In genomic region chr3:108166486-108167211, GRCm38 (mm10) we compare ENCODE assay signal across 8 mouse cellular contexts. TPM values are rescaled to one million over a fixed set of nuclear protein-coding genes. Genes with fewer than 3 reads are reported as not detected.
DNase-seq lines count a peak whose midpoint lies in the region; ATAC-seq and TF ChIP-seq lines count a peak whose summit lies in the region.

No protein-coding gene starts in this region.

- no peak overlapping the region; the same call in 1 of the 2 replicates for H3K9ac ChIP-seq in embryonic facial prominence, embryonic 11.5 days (replicated peaks; ENCODE audit: low read length)
- H3K9ac ChIP-seq in kidney, postnatal 0 days (ENCODE audit: low read depth, low read length), result no peak overlapping the region
- H3K9ac ChIP-seq in stomach, embryonic 15.5 days, result no peak overlapping the region

- intact Hi-C loops in heart, postnatal 25 days (cut with DNase I), result loop anchor here (5.0 kb wide), 1 partner anchor 91 kb away; the partner anchor contains the start of gene Psma5

- H3K27ac ChIP-seq in embryonic facial prominence, embryonic 11.5 days (replicated peaks; ENCODE audit: low read depth, low read length), result 0 out of 2 replicates have a peak overlapping the region, but pooled peaks have one; percentile 56
- H3K27ac ChIP-seq in heart, embryonic 10.5 days, result peak overlapping the region; percentile 32; the same call in 1 of the 2 replicates
- 0 out of 2 replicates have a peak overlapping the region, but pooled peaks have one; percentile 2 for H3K27ac ChIP-seq in kidney, postnatal 0 days
- peak overlapping the region; percentile 26; the same call in 1 of the 2 replicates for H3K27ac ChIP-seq in stomach, embryonic 15.5 days

- peak; percentile 54 for ATAC-seq in embryonic facial prominence, embryonic 11.5 days (replicated peaks; ENCODE audit: insufficient number of reproducible peaks, low FRiP score, low TSS enrichment, low read depth)
- peak; percentile 70 for ATAC-seq in kidney, postnatal 0 days (replicated peaks; ENCODE audit: low FRiP score, low read depth)
- peak; percentile 72; the same call in 1 of the 2 replicates for ATAC-seq in stomach, embryonic 15.5 days (ENCODE audit: insufficient read depth, low FRiP score, low read depth)

- TF ChIP-seq CTCF in kidney, postnatal 0 days (IDR thresholded peaks at IDR 0.05; ENCODE audit: low read depth), result peak; percentile 57

- no peak overlapping the region for H3K4me3 ChIP-seq in embryonic facial prominence, embryonic 11.5 days (ENCODE audit: low read depth, low read length)
- H3K4me3 ChIP-seq in heart, embryonic 10.5 days, result no peak overlapping the region
- no peak overlapping the region for H3K4me3 ChIP-seq in kidney, postnatal 0 days (replicated peaks; ENCODE audit: low read depth, low read length)
- H3K4me3 ChIP-seq in stomach, embryonic 15.5 days (replicated peaks), result no peak overlapping the region

- peaks cover 16% of the 10 kb centered on the region for H3K4me1 ChIP-seq in embryonic facial prominence, embryonic 11.5 days (ENCODE audit: control insufficient read depth, insufficient read depth, low read length)
- H3K4me1 ChIP-seq in heart, embryonic 10.5 days, result peaks cover 41% of the 10 kb centered on the region
- H3K4me1 ChIP-seq in kidney, postnatal 0 days (replicated peaks; ENCODE audit: insufficient read depth, low read length), result peaks cover 8% of the 10 kb centered on the region; the same call in 1 of the 2 replicates
- H3K4me1 ChIP-seq in stomach, embryonic 15.5 days, result peaks cover 24% of the 10 kb centered on the region

- H3K9me3 ChIP-seq in embryonic facial prominence, embryonic 11.5 days (replicated peaks; ENCODE audit: control insufficient read depth, low read length), result no peaks in the 10 kb centered on the region
- H3K9me3 ChIP-seq in heart, embryonic 10.5 days, result no peaks in the 10 kb centered on the region
- H3K9me3 ChIP-seq in kidney, postnatal 0 days (replicated peaks; ENCODE audit: low read length), result no peaks in the 10 kb centered on the region
- no peaks in the 10 kb centered on the region for H3K9me3 ChIP-seq in stomach, embryonic 15.5 days

- WGBS in embryonic facial prominence, embryonic 11.5 days, result 6% methylated on average over 9 of the region's 11 CpGs
- WGBS in heart, embryonic 10.5 days, result 26% methylated on average over 10 of the region's 11 CpGs
- WGBS in kidney, postnatal 0 days, result 15% methylated on average over 9 of the region's 11 CpGs
- 26% methylated on average over 9 of the region's 11 CpGs for WGBS in stomach, embryonic 15.5 days

- no peaks in the 10 kb centered on the region for H3K27me3 ChIP-seq in embryonic facial prominence, embryonic 11.5 days (ENCODE audit: control insufficient read depth, insufficient read depth, low read length)
- peaks cover 19% of the 10 kb centered on the region; the same call in 1 of the 2 replicates for H3K27me3 ChIP-seq in heart, embryonic 10.5 days (ENCODE audit: insufficient read depth, poor library complexity, severe bottlenecking)
- no peaks in the 10 kb centered on the region for H3K27me3 ChIP-seq in kidney, postnatal 0 days (ENCODE audit: insufficient read depth, low read length)
- H3K27me3 ChIP-seq in stomach, embryonic 15.5 days (replicated peaks), result no peaks in the 10 kb centered on the region

- no peaks in the 10 kb centered on the region for H3K36me3 ChIP-seq in embryonic facial prominence, embryonic 11.5 days (replicated peaks; ENCODE audit: control insufficient read depth, insufficient read depth, low read depth, low read length)
- no peaks in the 10 kb centered on the region for H3K36me3 ChIP-seq in heart, embryonic 10.5 days
- H3K36me3 ChIP-seq in kidney, postnatal 0 days (ENCODE audit: insufficient read depth, low read length), result no peaks in the 10 kb centered on the region
- no peaks in the 10 kb centered on the region for H3K36me3 ChIP-seq in stomach, embryonic 15.5 days

- H3K4me2 ChIP-seq in embryonic facial prominence, embryonic 11.5 days (ENCODE audit: low read depth, low read length), result no peak overlapping the region
- H3K4me2 ChIP-seq in kidney, postnatal 0 days (ENCODE audit: low read length), result no peak overlapping the region
- no peak overlapping the region for H3K4me2 ChIP-seq in stomach, embryonic 15.5 days

- DNase-seq in heart, adult 11 months, result peak; percentile 98
- DNase-seq in heart, postnatal 25 days (ENCODE audit: low spot score), result no peak
- DNase-seq in embryonic facial prominence, embryonic 11.5 days (ENCODE audit: low spot score), result peak; percentile 79
- peak; percentile 69 for DNase-seq in heart, embryonic 10.5 days (ENCODE audit: low spot score)
- DNase-seq in kidney, postnatal 0 days (ENCODE audit: low spot score), result peak; percentile 82
- DNase-seq in lung, postnatal 36 days, result peak; percentile 48
- no peak for DNase-seq in cerebellum, postnatal 4 days (ENCODE audit: low spot score in 2 of 2)

RNA-seq across cellular contexts. Expression of gene Gpr61, which starts 12.0 kb away (rescaled TPM):
- total RNA-seq in heart, postnatal 25 days (2021), result not detected
- polyA plus RNA-seq in embryonic facial prominence, embryonic 11.5 days (2014; fragmentation: Nextera tagmentation; extraction: Ambion mirVana), result 0.11 and 0.31 TPM in 2 replicates
- polyA plus RNA-seq in heart, embryonic 10.5 days (2016; fragmentation: Nextera tagmentation; extraction: Ambion mirVana), result 0.11 and 0.33 TPM in 2 replicates
- not detected in 2 replicates for polyA plus RNA-seq in kidney, postnatal 0 days (2015; fragmentation: Nextera tagmentation; extraction: Ambion mirVana)
- polyA plus RNA-seq in stomach, embryonic 15.5 days (2015; fragmentation: Nextera tagmentation; extraction: Ambion mirVana), result 0.19 TPM in 2 replicates

RNA-seq across cellular contexts. Expression of gene Amigo1, which starts 19.5 kb away (rescaled TPM):
- 10 to 100 TPM; 12.2 to 12.5 TPM for total RNA-seq in heart, postnatal 25 days (2021)
- polyA plus RNA-seq in embryonic facial prominence, embryonic 11.5 days (2014; fragmentation: Nextera tagmentation; extraction: Ambion mirVana), result 2.8 and 3.1 TPM in 2 replicates
- 1.4 and 3.3 TPM in 2 replicates for polyA plus RNA-seq in heart, embryonic 10.5 days (2016; fragmentation: Nextera tagmentation; extraction: Ambion mirVana)
- polyA plus RNA-seq in kidney, postnatal 0 days (2015; fragmentation: Nextera tagmentation; extraction: Ambion mirVana), result 4.2 and 5.4 TPM in 2 replicates
- 3.8 and 4.4 TPM in 2 replicates for polyA plus RNA-seq in stomach, embryonic 15.5 days (2015; fragmentation: Nextera tagmentation; extraction: Ambion mirVana)

RNA-seq across cellular contexts. Expression of gene Gnai3, which starts 20.7 kb away (rescaled TPM):
- total RNA-seq in heart, postnatal 25 days (2021), result 10 to 100 TPM; 18.5 to 21.3 TPM
- polyA plus RNA-seq in embryonic facial prominence, embryonic 11.5 days (2014; fragmentation: Nextera tagmentation; extraction: Ambion mirVana), result 229 and 242 TPM in 2 replicates
- polyA plus RNA-seq in heart, embryonic 10.5 days (2016; fragmentation: Nextera tagmentation; extraction: Ambion mirVana), result 106 and 131 TPM in 2 replicates
- 134 and 147 TPM in 2 replicates for polyA plus RNA-seq in kidney, postnatal 0 days (2015; fragmentation: Nextera tagmentation; extraction: Ambion mirVana)
- polyA plus RNA-seq in stomach, embryonic 15.5 days (2015; fragmentation: Nextera tagmentation; extraction: Ambion mirVana), result 161 and 169 TPM in 2 replicates

RNA-seq across cellular contexts. Expression of gene Cyb561d1, which starts 34.4 kb away (rescaled TPM):
- 1 to 10 TPM; 4.9 to 5.1 TPM for total RNA-seq in heart, postnatal 25 days (2021)
- 1.4 and 1.6 TPM in 2 replicates for polyA plus RNA-seq in embryonic facial prominence, embryonic 11.5 days (2014; fragmentation: Nextera tagmentation; extraction: Ambion mirVana)
- polyA plus RNA-seq in heart, embryonic 10.5 days (2016; fragmentation: Nextera tagmentation; extraction: Ambion mirVana), result 3.1 and 3.9 TPM in 2 replicates
- polyA plus RNA-seq in kidney, postnatal 0 days (2015; fragmentation: Nextera tagmentation; extraction: Ambion mirVana), result 3.1 and 3.4 TPM in 2 replicates
- 3.7 and 4.2 TPM in 2 replicates for polyA plus RNA-seq in stomach, embryonic 15.5 days (2015; fragmentation: Nextera tagmentation; extraction: Ambion mirVana)

RNA-seq across cellular contexts. Expression of gene Atxn7l2, which starts 44.1 kb away (rescaled TPM):
- 1 to 10 TPM; 2.4 to 3.3 TPM for total RNA-seq in heart, postnatal 25 days (2021)
- 17.6 and 19.0 TPM in 2 replicates for polyA plus RNA-seq in embryonic facial prominence, embryonic 11.5 days (2014; fragmentation: Nextera tagmentation; extraction: Ambion mirVana)
- polyA plus RNA-seq in heart, embryonic 10.5 days (2016; fragmentation: Nextera tagmentation; extraction: Ambion mirVana), result 9.2 and 11.7 TPM in 2 replicates
- 10.9 and 11.0 TPM in 2 replicates for polyA plus RNA-seq in kidney, postnatal 0 days (2015; fragmentation: Nextera tagmentation; extraction: Ambion mirVana)
- 11.6 and 13.3 TPM in 2 replicates for polyA plus RNA-seq in stomach, embryonic 15.5 days (2015; fragmentation: Nextera tagmentation; extraction: Ambion mirVana)

Comparison
In these comparisons a context has a peak if more than half of its experiments do, and no peak if none do; other contexts are left out.
1. DNase-seq: peak in heart, adult 11 months (single experiment), embryonic facial prominence, embryonic 11.5 days (single experiment), heart, embryonic 10.5 days (single experiment), kidney, postnatal 0 days (single experiment) and lung, postnatal 36 days (single experiment); none in heart, postnatal 25 days (single experiment) and cerebellum, postnatal 4 days (0 of 2).
2. H3K27ac ChIP-seq: peak in every context shown above with its lines; median percentile 56 in embryonic facial prominence, embryonic 11.5 days; 32 in heart, embryonic 10.5 days; 26 in stomach, embryonic 15.5 days; 2 in kidney, postnatal 0 days.
3. Peak in every context shown above with its lines, with median percentiles within 50 percentile points of each other: ATAC-seq.